Mouse (Mus musculus): ENCODE measurements around the gene Gm10719. TPM values are rescaled to one million over a fixed set of nuclear protein-coding genes. Genes with fewer than 3 reads are reported as not detected.
A peak's percentile ranks its signal among the peaks of the same experiment; 100 is the strongest.
"Not testable (repeated sequence)": the region's sequence is repeated elsewhere in the genome, so short reads cannot be mapped to it uniquely, and the experiment has no call there.

Gene Gm10719
- polyA plus RNA-seq, 1 experiment from 2014 or later: 1.2 TPM

DNA sequence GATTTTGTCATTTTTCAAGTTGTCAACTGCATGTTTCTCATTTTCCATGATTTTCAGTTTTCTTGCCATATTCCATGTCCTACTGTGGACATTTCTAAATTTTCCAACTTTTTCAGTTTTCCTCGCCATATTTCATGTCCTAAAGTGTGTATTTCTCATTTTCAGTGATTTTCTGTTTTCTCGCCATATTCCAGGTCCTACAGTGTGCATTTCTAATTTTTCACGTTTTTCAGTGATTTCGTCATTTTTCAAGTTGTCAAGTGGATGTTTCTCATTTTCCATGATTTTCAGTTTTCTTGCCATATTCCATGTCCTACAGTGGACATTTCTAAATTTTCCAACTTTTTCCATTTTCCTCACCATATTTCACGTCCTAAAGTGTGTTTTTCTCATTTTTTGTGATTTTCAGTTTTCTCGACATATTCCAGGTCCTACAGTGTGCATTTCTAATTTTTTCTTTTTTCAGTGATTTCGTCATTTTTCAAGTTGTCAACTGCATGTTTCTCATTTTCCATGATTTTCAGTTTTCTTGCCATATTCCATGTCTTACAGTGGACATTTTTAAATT lies 5.1 kb upstream of the Gm10719 start:
- H3K27ac ChIP-seq (ENCODE audit: low read length); H3K4me2 ChIP-seq (replicated peaks; ENCODE audit: low read depth, low read length); H3K4me1 ChIP-seq (ENCODE audit: insufficient read depth, low read depth, low read length); H3K9ac ChIP-seq (replicated peaks; ENCODE audit: low read depth); ATAC-seq; H3K27me3 ChIP-seq (replicated peaks; ENCODE audit: insufficient read depth, low read length); H3K9me3 ChIP-seq (ENCODE audit: low read length); H3K4me3 ChIP-seq (ENCODE audit: low read depth, low read length); DNase-seq (ENCODE audit: low spot score); H3K36me3 ChIP-seq (ENCODE audit: insufficient read depth, low read length): not testable (repeated sequence)
- 83% methylated on average over 2 of the region's 7 CpGs for WGBS

DNA sequence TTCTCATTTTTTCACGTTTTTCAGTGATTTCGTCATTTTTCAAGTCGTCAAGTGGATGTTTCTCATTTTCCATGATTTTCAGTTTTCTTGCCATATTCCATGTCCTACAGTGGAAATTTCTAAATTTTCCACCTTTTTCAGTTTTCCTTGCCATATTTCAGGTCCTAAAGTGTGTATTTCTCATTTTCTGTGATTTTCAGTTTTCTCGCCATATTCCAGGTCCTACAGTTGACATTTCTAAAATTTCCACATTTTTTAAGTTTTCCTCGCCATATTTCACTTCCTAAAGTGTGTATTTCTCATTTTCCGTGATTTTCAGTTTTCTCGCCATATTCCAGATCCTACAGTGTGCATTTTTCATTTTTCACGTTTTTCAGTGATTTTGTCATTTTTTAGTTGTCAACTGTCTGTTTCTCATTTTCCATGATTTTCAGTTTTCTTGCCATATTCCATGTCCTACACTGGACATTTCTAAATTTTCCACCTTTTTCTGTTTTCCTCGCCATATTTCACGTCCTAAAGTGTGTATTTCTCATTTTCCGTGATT lies 4.4 kb upstream of the Gm10719 start, which contains the start of gene Gm10721:
Gene Gm10721 (plus strand): TSS at position 408 of the 547 bp plus-strand sequence.
- H3K4me2 ChIP-seq (replicated peaks; ENCODE audit: low read depth, low read length); H3K9ac ChIP-seq (replicated peaks; ENCODE audit: low read depth); DNase-seq (ENCODE audit: low spot score); H3K4me3 ChIP-seq (ENCODE audit: low read depth, low read length); H3K36me3 ChIP-seq (ENCODE audit: insufficient read depth, low read length); H3K27ac ChIP-seq (ENCODE audit: low read length); H3K27me3 ChIP-seq (replicated peaks; ENCODE audit: insufficient read depth, low read length); H3K4me1 ChIP-seq (ENCODE audit: insufficient read depth, low read depth, low read length); H3K9me3 ChIP-seq (ENCODE audit: low read length): not testable (repeated sequence)
- peak; percentile 43 for ATAC-seq
- no CpG with 5 or more reads among the region's 11 CpGs for WGBS

DNA sequence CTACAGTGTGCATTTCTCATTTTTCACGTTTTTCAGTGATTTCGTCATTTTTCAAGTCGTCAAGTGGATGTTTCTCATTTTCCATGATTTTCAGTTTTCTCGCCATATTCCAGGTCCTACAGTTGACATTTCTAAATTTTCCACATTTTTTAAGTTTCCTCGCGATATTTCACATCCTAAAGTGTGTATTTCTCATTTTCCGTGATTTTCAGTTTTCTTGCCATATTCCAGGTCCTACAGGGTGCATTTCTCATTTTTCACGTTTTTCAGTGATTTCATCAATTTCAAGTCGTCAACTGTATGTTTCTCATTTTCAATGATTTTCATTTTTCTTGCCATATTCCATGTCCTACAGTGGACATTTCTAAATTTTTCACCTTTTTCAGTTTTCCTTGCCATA lies 1.9 kb upstream of the Gm10719 start, which contains the start of gene Gm10720:
Gene Gm10720 (plus strand): TSS at position 301 of the 400 bp plus-strand sequence.
- H3K4me3 ChIP-seq (ENCODE audit: low read depth, low read length); H3K4me2 ChIP-seq (replicated peaks; ENCODE audit: low read depth, low read length); H3K9me3 ChIP-seq (ENCODE audit: low read length); H3K27me3 ChIP-seq (replicated peaks; ENCODE audit: insufficient read depth, low read length); H3K27ac ChIP-seq (ENCODE audit: low read length); DNase-seq (ENCODE audit: low spot score); H3K4me1 ChIP-seq (ENCODE audit: insufficient read depth, low read depth, low read length); H3K9ac ChIP-seq (replicated peaks; ENCODE audit: low read depth); ATAC-seq; H3K36me3 ChIP-seq (ENCODE audit: insufficient read depth, low read length): not testable (repeated sequence)
- 56% methylated on average over 4 of the region's 9 CpGs for WGBS

DNA sequence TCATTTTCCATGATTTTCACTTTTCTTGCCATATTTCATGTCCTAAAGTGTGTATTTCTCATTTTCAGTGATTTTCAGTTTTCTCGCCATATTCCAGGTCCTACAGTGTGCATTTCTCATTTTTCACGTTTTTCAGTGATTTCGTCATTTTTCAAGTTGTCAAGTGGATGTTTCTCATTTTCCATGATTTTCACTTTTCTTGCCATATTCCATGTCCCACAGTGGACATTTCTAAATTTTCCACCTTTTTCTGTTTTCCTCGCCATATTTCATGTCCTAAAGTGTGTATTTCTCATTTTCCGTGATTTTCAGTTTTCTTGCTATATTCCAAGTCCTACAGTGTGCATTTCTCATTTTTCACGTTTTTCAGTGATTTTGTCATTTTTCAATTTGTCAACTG lies 1.3 kb upstream of the Gm10719 start:
- not testable (repeated sequence) for H3K9me3 ChIP-seq (ENCODE audit: low read length); H3K36me3 ChIP-seq (ENCODE audit: insufficient read depth, low read length); DNase-seq (ENCODE audit: low spot score); H3K4me3 ChIP-seq (ENCODE audit: low read depth, low read length); H3K9ac ChIP-seq (replicated peaks; ENCODE audit: low read depth); H3K27me3 ChIP-seq (replicated peaks; ENCODE audit: insufficient read depth, low read length); H3K4me1 ChIP-seq (ENCODE audit: insufficient read depth, low read depth, low read length); H3K4me2 ChIP-seq (replicated peaks; ENCODE audit: low read depth, low read length); H3K27ac ChIP-seq (ENCODE audit: low read length); ATAC-seq
- 61% methylated on average over 5 of the region's 6 CpGs for WGBS

DNA sequence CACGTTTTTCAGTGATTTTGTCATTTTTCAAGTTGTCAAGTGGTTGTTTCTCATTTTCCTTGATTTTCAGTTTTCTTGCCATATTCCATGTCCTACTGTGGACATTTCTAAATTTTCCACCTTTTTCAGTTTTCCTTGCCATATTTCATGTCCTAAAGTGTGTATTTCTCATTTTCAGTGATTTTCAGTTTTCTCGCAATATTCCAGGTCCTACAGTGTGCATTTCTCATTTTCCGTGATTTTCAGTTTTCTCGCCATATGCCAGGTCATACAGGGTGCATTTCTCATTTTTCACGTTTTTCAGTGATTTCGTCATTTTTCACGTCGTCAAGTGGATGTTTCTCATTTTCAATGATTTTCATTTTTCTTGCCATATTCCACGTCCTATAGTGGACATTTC lies 1.7 kb downstream of the Gm10719 start:
- H3K27ac ChIP-seq (ENCODE audit: low read length); H3K4me3 ChIP-seq (ENCODE audit: low read depth, low read length); ATAC-seq; H3K9ac ChIP-seq (replicated peaks; ENCODE audit: low read depth); H3K27me3 ChIP-seq (replicated peaks; ENCODE audit: insufficient read depth, low read length); H3K9me3 ChIP-seq (ENCODE audit: low read length); H3K4me1 ChIP-seq (ENCODE audit: insufficient read depth, low read depth, low read length); H3K4me2 ChIP-seq (replicated peaks; ENCODE audit: low read depth, low read length); DNase-seq (ENCODE audit: low spot score); H3K36me3 ChIP-seq (ENCODE audit: insufficient read depth, low read length): not testable (repeated sequence)
- WGBS: 72% methylated on average over 9 of the region's 9 CpGs

DNA sequence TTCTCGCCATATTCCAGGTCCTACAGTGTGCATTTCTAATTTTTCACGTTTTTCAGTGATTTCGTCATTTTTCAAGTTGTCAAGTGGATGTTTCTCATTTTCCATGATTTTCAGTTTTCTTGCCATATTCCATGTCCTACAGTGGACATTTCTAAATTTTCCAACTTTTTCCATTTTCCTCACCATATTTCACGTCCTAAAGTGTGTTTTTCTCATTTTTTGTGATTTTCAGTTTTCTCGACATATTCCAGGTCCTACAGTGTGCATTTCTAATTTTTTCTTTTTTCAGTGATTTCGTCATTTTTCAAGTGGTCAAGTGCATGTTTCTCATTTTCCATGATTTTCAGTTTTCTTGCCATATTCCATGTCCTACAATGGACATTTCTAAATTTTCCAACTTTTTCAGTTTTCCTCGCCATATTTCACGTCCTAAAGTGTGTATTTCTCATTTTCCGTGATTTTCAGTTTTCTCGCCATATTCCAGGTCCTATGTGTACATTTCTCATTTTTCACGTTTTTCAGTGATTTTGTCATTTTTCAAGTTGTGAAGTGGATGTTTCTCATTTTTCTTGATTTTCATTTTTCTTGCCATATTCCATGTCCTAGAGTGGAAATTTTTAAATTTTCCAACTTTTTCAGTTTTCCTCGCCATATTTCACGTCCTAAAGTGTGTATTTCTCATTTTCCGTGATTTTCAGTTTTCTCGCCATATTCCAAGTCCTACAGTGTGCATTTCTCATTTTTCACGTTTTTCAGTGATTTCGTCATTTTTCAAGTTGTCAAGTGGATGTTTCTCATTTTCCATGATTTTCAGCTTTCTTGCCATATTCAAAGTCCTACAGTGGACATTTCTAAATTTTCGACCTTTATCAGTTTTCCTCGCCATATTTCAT lies 2.9 kb downstream of the Gm10719 start:
- not testable (repeated sequence) for H3K27me3 ChIP-seq (replicated peaks; ENCODE audit: insufficient read depth, low read length); H3K4me3 ChIP-seq (ENCODE audit: low read depth, low read length); H3K27ac ChIP-seq (ENCODE audit: low read length); H3K9ac ChIP-seq (replicated peaks; ENCODE audit: low read depth); H3K4me1 ChIP-seq (ENCODE audit: insufficient read depth, low read depth, low read length); H3K4me2 ChIP-seq (replicated peaks; ENCODE audit: low read depth, low read length); H3K9me3 ChIP-seq (ENCODE audit: low read length); H3K36me3 ChIP-seq (ENCODE audit: insufficient read depth, low read length); DNase-seq (ENCODE audit: low spot score)
- ATAC-seq: peak; percentile 50
- WGBS: 77% methylated on average over 11 of the region's 19 CpGs

DNA sequence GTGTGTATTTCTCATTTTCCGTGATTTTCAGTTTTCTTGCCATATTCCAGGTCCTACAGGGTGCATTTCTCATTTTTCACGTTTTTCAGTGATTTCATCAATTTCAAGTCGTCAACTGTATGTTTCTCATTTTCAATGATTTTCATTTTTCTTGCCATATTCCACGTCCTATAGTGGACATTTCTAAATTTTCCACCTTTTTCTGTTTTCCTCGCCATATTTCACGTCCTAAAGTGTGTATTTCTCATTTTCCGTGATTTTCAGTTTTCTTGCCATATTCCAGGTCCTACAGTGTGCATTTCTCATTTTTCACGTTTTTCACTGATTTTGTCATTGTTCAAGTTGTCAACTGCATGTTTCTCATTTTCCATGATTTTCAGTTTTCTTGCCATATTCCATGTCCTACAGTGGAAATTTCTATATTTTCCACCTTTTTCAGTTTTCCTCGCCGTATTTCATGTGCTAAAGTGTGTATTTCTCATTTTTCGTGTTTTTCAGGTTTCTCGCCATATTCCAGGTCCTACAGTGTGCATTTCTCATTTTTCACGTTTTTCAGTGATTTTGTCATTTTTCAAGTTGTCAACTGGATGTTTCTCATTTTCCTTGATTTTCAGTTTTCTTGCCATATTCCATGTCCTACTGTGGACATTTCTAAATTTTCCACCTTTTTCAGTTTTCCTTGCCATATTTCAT lies 5.3 kb downstream of the Gm10719 start:
- WGBS: 72% methylated on average over 9 of the region's 13 CpGs
- peak; percentile 4 for DNase-seq (ENCODE audit: low spot score)

DNA sequence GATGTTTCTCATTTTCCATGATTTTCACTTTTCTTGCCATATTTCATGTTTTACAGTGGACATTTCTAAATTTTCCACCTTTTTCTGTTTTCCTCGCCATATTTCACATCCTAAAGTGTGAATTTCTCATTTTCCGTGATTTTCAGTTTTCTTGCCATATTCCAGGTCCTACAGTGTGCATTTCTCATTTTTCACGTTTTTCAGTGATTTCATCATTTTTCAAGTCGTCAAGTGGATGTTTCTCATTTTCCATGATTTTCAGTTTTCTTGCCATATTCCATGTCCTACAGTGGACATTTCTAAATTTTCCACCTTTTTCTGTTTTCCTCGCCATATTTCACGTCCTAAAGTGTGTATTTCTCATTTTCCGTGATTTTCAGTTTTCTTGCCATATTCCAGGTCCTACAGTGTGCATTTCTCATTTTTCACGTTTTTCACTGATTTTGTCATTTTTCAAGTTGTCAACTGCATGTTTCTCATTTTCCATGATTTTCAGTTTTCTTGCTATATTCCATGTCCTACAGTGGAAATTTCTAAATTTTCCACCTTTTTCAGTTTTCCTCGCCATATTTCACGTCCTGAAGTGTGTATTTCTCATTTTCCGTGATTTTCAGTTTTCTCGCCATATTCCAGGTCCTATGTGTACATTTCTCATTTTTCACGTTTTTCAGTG lies 6.2 kb downstream of the Gm10719 start, which contains the start of gene Gm10718:
Gene Gm10718 (plus strand): TSS at position 236 of the 673 bp plus-strand sequence.
- not testable (repeated sequence) for ATAC-seq; H3K9me3 ChIP-seq (ENCODE audit: low read length); H3K9ac ChIP-seq (replicated peaks; ENCODE audit: low read depth); H3K27me3 ChIP-seq (replicated peaks; ENCODE audit: insufficient read depth, low read length); DNase-seq (ENCODE audit: low spot score); H3K4me3 ChIP-seq (ENCODE audit: low read depth, low read length); H3K4me2 ChIP-seq (replicated peaks; ENCODE audit: low read depth, low read length); H3K36me3 ChIP-seq (ENCODE audit: insufficient read depth, low read length); H3K4me1 ChIP-seq (ENCODE audit: insufficient read depth, low read depth, low read length); H3K27ac ChIP-seq (ENCODE audit: low read length)
- WGBS: 73% methylated on average over 9 of the region's 13 CpGs

More for the DNA sequence above, 5.3 kb downstream of the Gm10719 start:
- H3K4me3 ChIP-seq (ENCODE audit: low read depth, low read length); ATAC-seq; H3K27ac ChIP-seq (ENCODE audit: low read length); H3K9ac ChIP-seq (replicated peaks; ENCODE audit: low read depth); H3K9me3 ChIP-seq (ENCODE audit: low read length); H3K27me3 ChIP-seq (replicated peaks; ENCODE audit: insufficient read depth, low read length); H3K36me3 ChIP-seq (ENCODE audit: insufficient read depth, low read length); H3K4me1 ChIP-seq (ENCODE audit: insufficient read depth, low read depth, low read length); H3K4me2 ChIP-seq (replicated peaks; ENCODE audit: low read depth, low read length): not testable (repeated sequence)

Measured in lung, postnatal 0 days (tissue).